Mouse (Mus musculus): ENCODE data around the gene Zfp57. TPM values are rescaled to one million over a fixed set of nuclear protein-coding genes. Genes with fewer than 3 reads are reported as not detected.
A peak's percentile ranks its signal among the peaks of the same experiment; 100 is the strongest.

The Zfp57 gene
- polyA plus RNA-seq, 1 experiment from 2014 or later, result 43.4 TPM

- no peak for ATAC-seq (ENCODE audit: insufficient number of reproducible peaks, insufficient read depth, low FRiP score, low read depth)
Observed at GRCm38 (mm10) chr17:36997033-36997735, 3.8 kb upstream of the Zfp57 start.

GRCm38 (mm10) chr17:36998477-36998876, 2.5 kb upstream of the Zfp57 start:
- H3K4me2 ChIP-seq (ENCODE audit: low read length), result no peak overlapping the region
- no peak for ATAC-seq (ENCODE audit: insufficient number of reproducible peaks, insufficient read depth, low FRiP score, low read depth)
- H3K9me3 ChIP-seq (ENCODE audit: control insufficient read depth, low read length), result no peaks in the 10 kb centered on the region
- H3K27ac ChIP-seq (replicated peaks in 1 of 2; ENCODE audit: control insufficient read depth in 1 of 2, insufficient read depth in 1 of 2, low read depth in 2 of 2, low read length in 2 of 2), result no peak overlapping the region
- no peaks in the 10 kb centered on the region for H3K27me3 ChIP-seq (ENCODE audit: control insufficient read depth, insufficient read depth, low read length)
- H3K9ac ChIP-seq (ENCODE audit: low read length), result no peak overlapping the region
- H3K4me1 ChIP-seq (ENCODE audit: control insufficient read depth in 2 of 2, insufficient read depth in 2 of 2, low read length in 2 of 2), result no peaks in the 10 kb centered on the region
- H3K4me3 ChIP-seq (ENCODE audit: control insufficient read depth in 1 of 2, insufficient read depth in 1 of 2, low read depth in 1 of 2, low read length in 2 of 2), result no peak overlapping the region
- H3K36me3 ChIP-seq (ENCODE audit: control insufficient read depth, insufficient read depth, low read length), result no peaks in the 10 kb centered on the region
- WGBS, result 60% methylated on average over 2 of the region's 2 CpGs

More at GRCm38 (mm10) chr17:36997033-36997735, 3.8 kb upstream of the Zfp57 start:
- Histone ChIP-seq H3K27ac (replicated peaks in 1 of 2; ENCODE audit: control insufficient read depth in 1 of 2, insufficient read depth in 1 of 2, low read depth in 2 of 2, low read length in 2 of 2) (no peak overlapping the region), H3K9ac (ENCODE audit: low read length) (no peak overlapping the region), H3K27me3 (ENCODE audit: control insufficient read depth, insufficient read depth, low read length) (no peaks in the 10 kb centered on the region), H3K36me3 (ENCODE audit: control insufficient read depth, insufficient read depth, low read length) (no peaks in the 10 kb centered on the region), H3K9me3 (ENCODE audit: control insufficient read depth, low read length) (no peaks in the 10 kb centered on the region), H3K4me1 (ENCODE audit: control insufficient read depth in 2 of 2, insufficient read depth in 2 of 2, low read length in 2 of 2) (no peaks in the 10 kb centered on the region), H3K4me2 (ENCODE audit: low read length) (no peak overlapping the region), H3K4me3 (ENCODE audit: control insufficient read depth in 1 of 2, insufficient read depth in 1 of 2, low read depth in 1 of 2, low read length in 2 of 2) (no peak overlapping the region)
- whole genome bisulfite sequencing, result 25% methylated on average over 7 of the region's 7 CpGs

GRCm38 (mm10) chr17:37002364-37003330, 1.7 kb downstream of the Zfp57 start:
- Histone ChIP-seq H3K36me3 (ENCODE audit: control insufficient read depth, insufficient read depth, low read length) (peaks cover 29% of the 10 kb centered on the region), H3K27ac (replicated peaks in 1 of 2; ENCODE audit: control insufficient read depth in 1 of 2, insufficient read depth in 1 of 2, low read depth in 2 of 2, low read length in 2 of 2) (peak overlapping the region; percentile 88 to 91), H3K4me2 (ENCODE audit: low read length) (peak overlapping the region; percentile 94), H3K27me3 (ENCODE audit: control insufficient read depth, insufficient read depth, low read length) (no peaks in the 10 kb centered on the region), H3K4me1 (ENCODE audit: control insufficient read depth in 2 of 2, insufficient read depth in 2 of 2, low read length in 2 of 2) (no peaks in the 10 kb centered on the region; a peak in 1 of 4 replicates), H3K4me3 (ENCODE audit: control insufficient read depth in 1 of 2, insufficient read depth in 1 of 2, low read depth in 1 of 2, low read length in 2 of 2) (peak overlapping the region; percentile 82 to 86), H3K9me3 (ENCODE audit: control insufficient read depth, low read length) (no peaks in the 10 kb centered on the region), H3K9ac (ENCODE audit: low read length) (peak overlapping the region; percentile 92)
- under 1% methylated on average over 49 of the region's 49 CpGs for WGBS
- ATAC-seq (ENCODE audit: insufficient number of reproducible peaks, insufficient read depth, low FRiP score, low read depth), result peak; percentile 86

- no peak overlapping the region for H3K27ac ChIP-seq (replicated peaks in 1 of 2; ENCODE audit: control insufficient read depth in 1 of 2, insufficient read depth in 1 of 2, low read depth in 2 of 2, low read length in 2 of 2)
- peaks cover 36% of the 10 kb centered on the region for H3K36me3 ChIP-seq (ENCODE audit: control insufficient read depth, insufficient read depth, low read length)
- H3K9me3 ChIP-seq (ENCODE audit: control insufficient read depth, low read length), result no peaks in the 10 kb centered on the region
- H3K9ac ChIP-seq (ENCODE audit: low read length), result peak overlapping the region; percentile 92
- ATAC-seq (ENCODE audit: insufficient number of reproducible peaks, insufficient read depth, low FRiP score, low read depth), result no peak
- H3K27me3 ChIP-seq (ENCODE audit: control insufficient read depth, insufficient read depth, low read length), result no peaks in the 10 kb centered on the region
- no peaks in the 10 kb centered on the region; a peak in 1 of 4 replicates for H3K4me1 ChIP-seq (ENCODE audit: control insufficient read depth in 2 of 2, insufficient read depth in 2 of 2, low read length in 2 of 2)
- H3K4me2 ChIP-seq (ENCODE audit: low read length), result peak overlapping the region; percentile 94
- H3K4me3 ChIP-seq (ENCODE audit: control insufficient read depth in 1 of 2, insufficient read depth in 1 of 2, low read depth in 1 of 2, low read length in 2 of 2), result peak overlapping the region; percentile 82 to 86
- WGBS, result 39% methylated on average over 3 of the region's 4 CpGs
Observed at GRCm38 (mm10) chr17:37003366-37003765, 2.4 kb downstream of the Zfp57 start.

GRCm38 (mm10) chr17:37008161-37008560, 7.2 kb downstream of the Zfp57 start:
- Histone ChIP-seq H3K4me2 (ENCODE audit: low read length) (no peak overlapping the region), H3K4me3 (ENCODE audit: control insufficient read depth in 1 of 2, insufficient read depth in 1 of 2, low read depth in 1 of 2, low read length in 2 of 2) (no peak overlapping the region), H3K27me3 (ENCODE audit: control insufficient read depth, insufficient read depth, low read length) (no peaks in the 10 kb centered on the region), H3K4me1 (ENCODE audit: control insufficient read depth in 2 of 2, insufficient read depth in 2 of 2, low read length in 2 of 2) (no peaks in the 10 kb centered on the region; a peak in 1 of 4 replicates), H3K9me3 (ENCODE audit: control insufficient read depth, low read length) (no peaks in the 10 kb centered on the region), H3K27ac (replicated peaks in 1 of 2; ENCODE audit: control insufficient read depth in 1 of 2, insufficient read depth in 1 of 2, low read depth in 2 of 2, low read length in 2 of 2) (no peak overlapping the region), H3K9ac (ENCODE audit: low read length) (no peak overlapping the region), H3K36me3 (ENCODE audit: control insufficient read depth, insufficient read depth, low read length) (peaks cover 69% of the 10 kb centered on the region)
- 78% methylated on average over 6 of the region's 6 CpGs for WGBS
- no peak for ATAC-seq (ENCODE audit: insufficient number of reproducible peaks, insufficient read depth, low FRiP score, low read depth)

- Histone ChIP-seq H3K9ac (ENCODE audit: low read length) (no peak overlapping the region), H3K36me3 (ENCODE audit: control insufficient read depth, insufficient read depth, low read length) (peaks cover 66% of the 10 kb centered on the region), H3K4me2 (ENCODE audit: low read length) (no peak overlapping the region), H3K27me3 (ENCODE audit: control insufficient read depth, insufficient read depth, low read length) (no peaks in the 10 kb centered on the region), H3K9me3 (ENCODE audit: control insufficient read depth, low read length) (no peaks in the 10 kb centered on the region), H3K27ac (replicated peaks in 1 of 2; ENCODE audit: control insufficient read depth in 1 of 2, insufficient read depth in 1 of 2, low read depth in 2 of 2, low read length in 2 of 2) (no peak overlapping the region), H3K4me3 (ENCODE audit: control insufficient read depth in 1 of 2, insufficient read depth in 1 of 2, low read depth in 1 of 2, low read length in 2 of 2) (no peak overlapping the region), H3K4me1 (ENCODE audit: control insufficient read depth in 2 of 2, insufficient read depth in 2 of 2, low read length in 2 of 2) (no peaks in the 10 kb centered on the region)
- ATAC-seq (ENCODE audit: insufficient number of reproducible peaks, insufficient read depth, low FRiP score, low read depth), result no peak
- WGBS, result 89% methylated on average over 17 of the region's 17 CpGs
Observed at GRCm38 (mm10) chr17:37009460-37010042, 8.6 kb downstream of the Zfp57 start.

- WGBS, result 75% methylated on average over 3 of the region's 3 CpGs
- H3K4me1 ChIP-seq (ENCODE audit: control insufficient read depth in 2 of 2, insufficient read depth in 2 of 2, low read length in 2 of 2), result no peaks in the 10 kb centered on the region
Observed at GRCm38 (mm10) chr17:37011719-37012118, 10.8 kb downstream of the Zfp57 start.

More at GRCm38 (mm10) chr17:37011719-37012118, 10.8 kb downstream of the Zfp57 start:
- no peak overlapping the region for H3K4me3 ChIP-seq (ENCODE audit: control insufficient read depth in 1 of 2, insufficient read depth in 1 of 2, low read depth in 1 of 2, low read length in 2 of 2)
- no peak overlapping the region for H3K27ac ChIP-seq (replicated peaks in 1 of 2; ENCODE audit: control insufficient read depth in 1 of 2, insufficient read depth in 1 of 2, low read depth in 2 of 2, low read length in 2 of 2)
- H3K9ac ChIP-seq (ENCODE audit: low read length), result no peak overlapping the region
- H3K9me3 ChIP-seq (ENCODE audit: control insufficient read depth, low read length), result no peaks in the 10 kb centered on the region
- H3K27me3 ChIP-seq (ENCODE audit: control insufficient read depth, insufficient read depth, low read length), result no peaks in the 10 kb centered on the region
- no peak for ATAC-seq (ENCODE audit: insufficient number of reproducible peaks, insufficient read depth, low FRiP score, low read depth)
- H3K4me2 ChIP-seq (ENCODE audit: low read length), result no peak overlapping the region
- H3K36me3 ChIP-seq (ENCODE audit: control insufficient read depth, insufficient read depth, low read length), result peaks cover 47% of the 10 kb centered on the region
